13 mouse cellular contexts compared by ENCODE assay signal in the genomic region with DNA sequence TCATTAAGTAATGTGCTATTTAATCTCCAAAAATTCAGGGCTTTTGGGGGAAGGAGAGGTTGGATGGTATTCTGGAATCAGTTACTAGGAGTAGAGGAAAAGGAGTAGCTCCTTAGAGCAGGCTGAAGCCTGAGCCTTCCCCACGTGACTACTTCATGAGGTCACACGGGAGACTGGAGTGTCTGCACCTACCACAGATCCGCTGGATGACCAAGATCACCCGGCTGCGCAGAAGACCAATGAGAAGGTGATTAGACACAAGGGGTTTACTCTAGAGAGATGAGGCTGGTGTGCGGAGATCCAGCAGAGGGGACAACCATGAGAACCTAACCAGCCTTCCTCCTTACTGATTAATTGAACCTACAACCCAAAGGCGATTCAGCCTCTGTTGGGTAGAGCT.
"Had no signal": no experiment of that assay in that cellular context is flagged by ENCODE, and none has a peak within 500 bp of the region (broad histone marks: within the 10 kb centered on the region; RNA-seq: fewer than 3 reads in every experiment).

No protein-coding gene starts in this region.

- H3K27me3 ChIP-seq: midbrain, embryonic 12.5 days; neural tube, embryonic 12.5 days; stomach, embryonic 15.5 days had no signal

- H3K4me1 ChIP-seq: midbrain, embryonic 12.5 days; neural tube, embryonic 12.5 days; stomach, embryonic 15.5 days had no signal

- H3K4me3 ChIP-seq: midbrain, embryonic 10.5 days; midbrain, embryonic 12.5 days; neural tube, embryonic 12.5 days; stomach, embryonic 15.5 days had no signal

- H3K36me3 ChIP-seq: midbrain, embryonic 10.5 days; midbrain, embryonic 12.5 days; neural tube, embryonic 12.5 days; stomach, embryonic 15.5 days had no signal

- H3K27ac ChIP-seq: midbrain, embryonic 10.5 days; midbrain, embryonic 12.5 days; neural tube, embryonic 12.5 days; stomach, embryonic 15.5 days; stomach, postnatal 0 days had no signal

- DNase-seq: lung, adult 18-20 months; lung, embryonic 14.5 days; lung, postnatal 10 days; lung, postnatal 4 days; midbrain, embryonic 14.5 days; right cerebral cortex, postnatal 14 days; thymus, postnatal 14 days; thymus, postnatal 36 days had no signal
